Mouse (Mus musculus): ENCODE measurements at regions not wholly inside any gene's neighbourhood (a gene's known extent, or its start where the extent isn't known, plus 50 kb on each side); places are given as distances from the start of the nearest gene placed in this dataset.
A peak's percentile ranks its signal among the peaks of the same experiment; 100 is the strongest.

- ATAC-seq (ENCODE audit: low TSS enrichment) = no peak
Observed at GRCm38 (mm10) chr4:84805431-84805830, 78.7 kb upstream of the Cntln start.

DNA sequence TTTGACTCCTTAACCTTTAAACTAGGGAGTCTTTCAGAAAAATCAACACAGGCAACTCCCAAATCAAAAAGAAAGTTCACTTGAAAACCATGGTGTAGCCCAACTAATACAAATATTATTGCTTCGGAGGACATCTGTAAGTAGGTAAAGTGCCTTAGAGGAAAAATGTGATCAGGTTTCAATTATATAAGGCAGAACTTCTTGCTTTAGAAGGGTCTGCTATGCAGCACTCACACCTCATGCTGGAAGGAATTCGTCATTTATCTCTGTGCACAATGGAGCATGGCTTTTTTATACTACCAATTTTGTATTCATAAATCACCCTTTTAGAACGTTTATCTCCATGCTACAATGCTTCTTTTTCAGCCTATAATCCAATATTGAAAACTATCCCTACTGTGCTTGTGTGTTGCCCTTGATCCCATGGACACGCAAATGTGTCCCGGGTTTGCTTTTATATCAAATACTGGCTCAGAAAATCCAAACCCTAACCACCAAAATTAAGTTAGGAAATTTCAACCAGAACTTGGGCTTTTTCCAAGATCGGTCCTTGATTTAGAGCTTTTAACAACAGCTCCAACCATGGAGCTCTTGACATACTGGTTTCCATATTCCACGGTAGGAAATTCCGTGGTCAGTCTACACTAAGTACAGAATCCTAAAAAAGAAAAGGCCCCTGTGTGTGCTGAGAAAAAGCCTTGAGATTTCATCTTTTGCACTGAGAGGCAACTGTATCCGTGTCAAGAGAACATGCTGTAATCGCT lies 90.8 kb upstream of the Cntln start:
- no peak for ATAC-seq (ENCODE audit: low TSS enrichment)

DNA sequence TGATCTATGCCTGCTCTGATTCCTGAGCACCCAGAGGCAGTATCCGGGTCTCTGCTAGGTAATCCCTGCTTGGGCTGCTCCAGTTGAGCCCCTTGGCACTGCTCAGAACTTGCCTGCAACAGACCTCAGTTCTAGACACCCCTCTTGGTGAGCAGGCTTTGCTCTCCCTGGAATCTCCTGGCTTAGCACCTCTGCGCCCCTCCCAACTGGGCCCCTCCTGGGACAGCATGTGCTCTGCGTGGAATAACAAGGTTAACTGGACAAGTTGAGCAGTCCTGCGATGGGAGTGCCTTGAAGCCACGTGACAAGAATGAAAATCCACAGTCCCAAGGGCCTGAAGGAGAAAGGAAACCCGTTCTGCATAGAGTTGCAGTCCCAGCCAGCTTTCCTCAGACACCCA lies 97.5 kb upstream of the Cntln start:
- ATAC-seq (ENCODE audit: low TSS enrichment) = 0 out of 2 replicates have a peak, but pooled peaks have one; percentile 3

- no peak for ATAC-seq (ENCODE audit: low TSS enrichment)
Observed at GRCm38 (mm10) chr4:84768161-84768560, 93.1 kb upstream of the Bnc2 start.

- ATAC-seq (ENCODE audit: low TSS enrichment) = no peak
Observed at GRCm38 (mm10) chr4:84766708-84767425, 91.8 kb upstream of the Bnc2 start.

DNA sequence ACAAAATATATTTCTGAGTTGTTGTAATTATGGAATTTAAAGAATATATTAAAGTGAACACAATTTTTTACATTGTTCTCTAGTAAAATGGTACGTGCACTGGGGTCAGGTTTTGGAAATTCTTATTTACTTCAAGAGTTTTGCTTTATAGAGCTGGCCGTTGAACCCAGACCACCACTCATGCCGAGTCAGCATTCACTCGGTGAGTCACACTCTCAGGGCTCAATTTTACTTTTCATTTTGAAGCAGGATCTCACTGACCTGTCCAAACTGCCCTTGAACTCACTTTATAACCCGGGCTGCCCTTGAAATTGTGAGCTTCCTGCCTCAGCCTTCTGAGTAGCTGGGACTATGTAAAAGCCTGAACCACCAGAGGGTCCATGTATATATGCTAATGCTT lies 82.1 kb upstream of the Bnc2 start:
- no peak for ATAC-seq (ENCODE audit: low TSS enrichment)

DNA sequence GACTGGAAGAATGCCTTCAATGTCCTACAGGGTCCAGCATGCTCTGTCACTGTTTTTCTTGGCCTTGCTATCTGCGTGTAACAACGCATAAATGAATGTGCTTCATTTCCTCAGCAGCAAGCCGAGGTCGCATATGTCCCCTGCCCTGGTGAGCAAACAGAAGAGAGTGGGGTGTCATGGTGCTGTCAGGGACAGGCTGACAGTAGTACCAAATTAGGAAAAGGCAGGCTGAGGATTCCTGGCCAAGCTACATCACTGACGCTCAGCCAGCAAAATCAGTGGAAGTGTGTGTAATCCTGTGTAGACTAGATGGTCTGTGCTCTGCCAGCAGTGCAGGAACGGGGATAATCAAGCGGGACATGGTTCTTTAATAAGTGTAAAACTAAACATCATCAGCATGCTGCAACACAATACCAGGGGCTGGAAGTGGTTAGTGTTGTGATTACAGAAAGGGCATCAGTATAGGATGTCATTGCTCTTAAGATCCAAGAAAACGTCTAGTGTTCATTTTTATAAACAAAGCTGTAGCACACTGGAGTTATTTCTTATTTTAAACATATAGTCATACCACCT lies 77.6 kb upstream of the Bnc2 start:
- no peak for ATAC-seq (ENCODE audit: low TSS enrichment)

GRCm38 (mm10) chr4:84741301-84741700 lies 66.2 kb upstream of the Bnc2 start:
- no peak for ATAC-seq (ENCODE audit: low TSS enrichment)

DNA sequence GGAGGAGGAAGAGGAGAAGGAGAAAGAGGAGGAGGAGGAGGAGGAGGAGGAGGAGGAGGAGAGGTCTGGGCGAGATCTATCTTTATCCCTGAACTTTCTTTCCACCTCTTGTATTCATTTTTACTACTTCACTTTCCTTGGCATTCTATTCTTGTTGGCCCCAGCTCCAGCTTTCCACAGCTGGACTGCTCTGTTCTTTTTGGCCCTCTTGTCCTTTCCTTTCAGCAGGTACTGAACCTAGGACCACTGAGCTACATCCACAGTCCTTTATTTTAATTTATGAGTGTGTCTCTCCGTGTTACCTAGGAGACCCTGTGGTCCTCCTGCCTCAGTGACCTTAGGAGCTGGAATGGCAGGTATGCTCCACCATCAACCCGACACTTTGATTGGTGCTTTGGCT lies 65.7 kb upstream of the Bnc2 start:
- no peak for ATAC-seq (ENCODE audit: low TSS enrichment)

Measured in frontal cortex, adult (tissue).